Mouse (Mus musculus): ENCODE results near the gene Cchcr1. TPM values are rescaled to one million over a fixed set of nuclear protein-coding genes. Genes with fewer than 3 reads are reported as not detected.
"Not testable (repeated sequence)": the region's sequence is repeated elsewhere in the genome, so short reads cannot be mapped to it uniquely, and the experiment has no call there.

Gene Cchcr1
- polyA plus RNA-seq (2015; fragmentation: Nextera tagmentation; extraction: Ambion mirVana), result 8.7 and 9.8 TPM in 2 replicates

GRCm38 (mm10) chr17:35516652-35517500 lies at the start of gene Cchcr1, which contains the start of gene Tcf19:
TSS of gene Cchcr1 (plus strand) at chr17:35517100.
TSS of gene Tcf19 (minus strand) at chr17:35516824.
- peak; percentile 96 for DNase-seq (ENCODE audit: low spot score)

GRCm38 (mm10) chr17:35468936-35469335 lies 48.0 kb upstream of the Cchcr1 start:
- DNase-seq (ENCODE audit: low spot score), result not testable (repeated sequence)

GRCm38 (mm10) chr17:35469842-35470751 lies 46.8 kb upstream of the Cchcr1 start, which contains the start of gene H2-Q10:
TSS of gene H2-Q10 (plus strand) at chr17:35470089.
- no peak for DNase-seq (ENCODE audit: low spot score)

- peak; percentile 61 for DNase-seq (ENCODE audit: low spot score)
Measured at GRCm38 (mm10) chr17:35484066-35484465, 32.8 kb upstream of the Cchcr1 start.

- no peak for DNase-seq (ENCODE audit: low spot score)
Measured at GRCm38 (mm10) chr17:35485702-35486101, 31.2 kb upstream of the Cchcr1 start.

- no peak for DNase-seq (ENCODE audit: low spot score)
Measured at GRCm38 (mm10) chr17:35486726-35487125, 30.2 kb upstream of the Cchcr1 start.

- no peak for DNase-seq (ENCODE audit: low spot score)
Measured at GRCm38 (mm10) chr17:35488041-35488440, 28.9 kb upstream of the Cchcr1 start.

- DNase-seq (ENCODE audit: low spot score), result no peak
Measured at GRCm38 (mm10) chr17:35490320-35490719, 26.6 kb upstream of the Cchcr1 start.

- no peak for DNase-seq (ENCODE audit: low spot score)
Measured at GRCm38 (mm10) chr17:35497124-35497523, 19.8 kb upstream of the Cchcr1 start.

- DNase-seq (ENCODE audit: low spot score), result no peak
Measured at GRCm38 (mm10) chr17:35502226-35502625, 14.7 kb upstream of the Cchcr1 start.

- DNase-seq (ENCODE audit: low spot score), result no peak
Measured at GRCm38 (mm10) chr17:35502762-35503161, 14.1 kb upstream of the Cchcr1 start.

GRCm38 (mm10) chr17:35503849-35504248 lies 13.1 kb upstream of the Cchcr1 start:
- no peak for DNase-seq (ENCODE audit: low spot score)

GRCm38 (mm10) chr17:35504628-35505481 lies 12.0 kb upstream of the Cchcr1 start:
- DNase-seq (ENCODE audit: low spot score), result no peak

GRCm38 (mm10) chr17:35505776-35506175 lies 11.1 kb upstream of the Cchcr1 start, which contains the start of gene Pou5f1:
TSS of gene Pou5f1 (plus strand) at chr17:35506018.
- DNase-seq (ENCODE audit: low spot score), result no peak

- DNase-seq (ENCODE audit: low spot score), result no peak
Measured at GRCm38 (mm10) chr17:35506881-35507280, 10.0 kb upstream of the Cchcr1 start.

- DNase-seq (ENCODE audit: low spot score), result no peak
Measured at GRCm38 (mm10) chr17:35507556-35508260, 9.2 kb upstream of the Cchcr1 start.

GRCm38 (mm10) chr17:35508279-35508678 lies 8.6 kb upstream of the Cchcr1 start:
- DNase-seq (ENCODE audit: low spot score), result not testable (repeated sequence)

- DNase-seq (ENCODE audit: low spot score), result peak; percentile 65
Measured at GRCm38 (mm10) chr17:35509284-35509683, 7.6 kb upstream of the Cchcr1 start.

GRCm38 (mm10) chr17:35512916-35513626 lies 3.8 kb upstream of the Cchcr1 start:
- DNase-seq (ENCODE audit: low spot score), result no peak
